Mouse (Mus musculus) myocyte (in vitro differentiated cells): Measurements from ENCODE around the gene Spin1. TPM values are rescaled to one million over a fixed set of nuclear protein-coding genes. Genes with fewer than 3 reads are reported as not detected.

Experiments
- H3K27me3 ChIP-seq: one replicate; pipeline ENCODE4 v1.6.1; 2011; ENCODE audit not compliant: control insufficient read depth, insufficient read depth, insufficient read length
- H3K36me3 ChIP-seq: one replicate; pipeline ENCODE4 v1.6.1; 2011; ENCODE audit not compliant: control insufficient read depth, insufficient read depth
- H3K4me2 ChIP-seq: one replicate; pipeline ENCODE4 v1.6.1; 2011; ENCODE audit warnings: low read depth, control low read depth
- H3K4me3 ChIP-seq: one replicate; pipeline ENCODE4 v1.5.1; 2011; ENCODE audit warnings: mild to moderate bottlenecking, control low read depth, moderate library complexity
- H3K79me2 ChIP-seq: one replicate; pipeline ENCODE4 v1.6.1; 2011; ENCODE audit not compliant: control insufficient read depth, insufficient read depth
- H3ac ChIP-seq: one replicate; pipeline ENCODE4 v1.6.1; 2011; ENCODE audit not compliant: control insufficient read depth, insufficient read length
- CEBPB ChIP-seq: IDR thresholded peaks from 2 replicates; pipeline ENCODE4 v1.6.1; 2011; ENCODE audit warnings: mild to moderate bottlenecking, moderate library complexity; ENCODE audit not compliant: poor library complexity, insufficient read depth, severe bottlenecking
- E2F4 ChIP-seq: IDR thresholded peaks from one replicate; pipeline ENCODE4 v1.6.1; 2011; ENCODE audit warnings: mild to moderate bottlenecking, control low read depth, moderate library complexity; ENCODE audit not compliant: insufficient read depth
- MAX ChIP-seq: IDR thresholded peaks from one replicate; pipeline ENCODE4 v1.6.1; 2011; ENCODE audit warnings: low read depth, mild to moderate bottlenecking, control low read depth
- MYOD1 ChIP-seq, 3 experiments: IDR thresholded peaks; one replicate each; pipeline ENCODE4 v1.6.1; 2011; ENCODE audit warnings: control low read depth in 2 of 3, low read depth in 2 of 3, mild to moderate bottlenecking in 2 of 3, moderate library complexity in 1 of 3; ENCODE audit not compliant: insufficient read length in 2 of 3, control insufficient read depth in 1 of 3
- MYOG ChIP-seq, 3 experiments: IDR thresholded peaks; one replicate each; pipeline ENCODE4 v1.6.1; 2011; ENCODE audit warnings: control low read depth in 2 of 3, low read depth in 2 of 3, mild to moderate bottlenecking in 2 of 3; ENCODE audit not compliant: insufficient read length in 2 of 3, control insufficient read depth in 1 of 3, insufficient read depth in 1 of 3
- POLR2A ChIP-seq: IDR thresholded peaks from one replicate; pipeline ENCODE4 v1.6.1; 2011; ENCODE audit warnings: low read depth, mild to moderate bottlenecking, control low read depth, moderate library complexity; ENCODE audit not compliant: insufficient read length
- POLR2AphosphoS2 ChIP-seq: IDR thresholded peaks from one replicate; pipeline ENCODE4 v1.6.1; 2011; ENCODE audit warnings: low read depth, control low read depth; ENCODE audit not compliant: insufficient read length
- REST ChIP-seq: IDR thresholded peaks from one replicate; pipeline ENCODE4 v1.6.1; 2011; ENCODE audit warnings: mild to moderate bottlenecking, control low read depth, moderate library complexity; ENCODE audit not compliant: insufficient read depth, insufficient read length
- SRF ChIP-seq: IDR thresholded peaks from one replicate; pipeline ENCODE4 v1.6.1; 2011; ENCODE audit warnings: low read depth; ENCODE audit not compliant: control insufficient read depth, insufficient read length
- TCF12 ChIP-seq: IDR thresholded peaks from one replicate; pipeline ENCODE4 v1.6.1; 2011; ENCODE audit warnings: mild to moderate bottlenecking, control low read depth; ENCODE audit not compliant: poor library complexity, insufficient read depth, severe bottlenecking
- TCF3 ChIP-seq: IDR thresholded peaks from one replicate; pipeline ENCODE4 v1.6.1; 2011; ENCODE audit warnings: low read depth, control low read depth; ENCODE audit not compliant: insufficient read length
- USF1 ChIP-seq: IDR thresholded peaks from one replicate; pipeline ENCODE4 v1.6.1; 2011; ENCODE audit warnings: low read depth, mild to moderate bottlenecking, control low read depth, moderate library complexity
- polyA plus RNA-seq: library from polyadenylated mRNA; unstranded; fragments of >200 nt; fragmentation: generic; extraction: Trizol; gene quantifications from one replicate; pipeline ENCODE4 v1.2.1, GENCODE M21; 2012; ENCODE audit warnings: missing spikeins

Gene Spin1
- polyA plus RNA-seq, 1 experiment = 18.3 TPM

DNA sequence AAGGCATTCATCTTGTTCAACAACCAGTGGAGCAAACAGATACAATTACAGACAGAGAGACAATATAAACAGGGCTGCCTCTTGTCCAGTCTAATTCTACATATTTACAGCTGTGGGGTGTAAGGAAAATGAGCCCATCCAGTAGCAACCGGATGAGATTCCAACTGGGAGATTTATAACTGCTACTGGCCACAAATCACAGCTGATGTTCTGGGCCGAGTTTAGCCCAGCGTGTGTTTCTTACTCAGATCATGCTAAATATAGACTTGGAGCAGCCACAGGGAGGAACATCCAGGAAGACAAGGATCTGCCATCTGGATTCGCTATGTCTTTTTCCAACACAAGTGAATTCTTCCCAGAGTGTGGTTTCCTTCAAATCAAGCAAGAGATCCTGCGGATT lies 97.5 kb downstream of the Spin1 start:
- TF ChIP-seq MAX (no peak), POLR2A (no peak), USF1 (no peak), MYOG (IDR thresholded peaks at IDR 0.05; ENCODE audit: control insufficient read depth in 1 of 3, insufficient read depth in 1 of 3, insufficient read length in 2 of 3, low read depth in 2 of 3) (peak in 2 of 3 experiments; percentile 30 to 73), TCF12 (peak; percentile 72), TCF3 (no peak), MYOD1 (IDR thresholded peaks at IDR 0.05; ENCODE audit: control insufficient read depth in 1 of 3, insufficient read length in 2 of 3, low read depth in 2 of 3) (peak in 1 of 3 experiments; percentile 69), SRF (peak; percentile 52), POLR2AphosphoS2 (no peak), REST (no peak), CEBPB (peak; percentile 39; the same call in 1 of the 2 replicates), E2F4 (no peak)
- Histone ChIP-seq H3K27me3 (no peaks in the 10 kb centered on the region), H3K4me2 (peak overlapping the region; percentile 60), H3K79me2 (no peaks in the 10 kb centered on the region), H3ac (no peak overlapping the region), H3K4me3 (no peak overlapping the region), H3K36me3 (no peaks in the 10 kb centered on the region)

Other genes with a start within 250 kb of the Spin1 start
- gene Nxnl2, start 70.1 kb downstream of the Spin1 start, polyA plus RNA-seq = not detected